Mouse (Mus musculus): Measurements from ENCODE around the gene Tnni2. TPM values are rescaled to one million over a fixed set of nuclear protein-coding genes. Genes with fewer than 3 reads are reported as not detected.
A peak's percentile ranks its signal among the peaks of the same experiment; 100 is the strongest.

Gene Tnni2
- polyA plus RNA-seq, 1 experiment, result 1.7 TPM

DNA sequence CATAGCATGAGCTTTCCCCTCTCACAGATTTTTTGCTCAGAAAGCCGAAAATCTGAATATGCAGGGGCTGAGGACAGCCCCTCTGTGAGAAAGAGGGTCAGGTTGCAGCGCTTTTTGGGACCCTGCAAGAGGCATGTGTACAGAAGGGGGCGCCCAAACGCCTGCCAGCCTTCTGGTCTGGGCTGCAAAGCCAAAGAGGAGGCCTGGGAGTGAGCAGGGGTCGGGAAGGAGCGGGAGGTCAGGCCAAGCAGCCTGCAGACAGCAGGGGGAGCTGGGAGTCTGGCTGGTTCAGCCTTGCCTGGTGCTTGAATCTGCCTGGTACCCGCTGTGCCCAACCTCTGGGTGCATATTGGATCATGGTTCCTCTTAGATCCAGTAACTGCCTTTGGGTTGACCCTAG is 13.4 kb upstream of the Tnni2 start:
- DNase-seq (ENCODE audit: extremely low spot score in 1 of 2, low spot score in 1 of 2), result no peak

DNA sequence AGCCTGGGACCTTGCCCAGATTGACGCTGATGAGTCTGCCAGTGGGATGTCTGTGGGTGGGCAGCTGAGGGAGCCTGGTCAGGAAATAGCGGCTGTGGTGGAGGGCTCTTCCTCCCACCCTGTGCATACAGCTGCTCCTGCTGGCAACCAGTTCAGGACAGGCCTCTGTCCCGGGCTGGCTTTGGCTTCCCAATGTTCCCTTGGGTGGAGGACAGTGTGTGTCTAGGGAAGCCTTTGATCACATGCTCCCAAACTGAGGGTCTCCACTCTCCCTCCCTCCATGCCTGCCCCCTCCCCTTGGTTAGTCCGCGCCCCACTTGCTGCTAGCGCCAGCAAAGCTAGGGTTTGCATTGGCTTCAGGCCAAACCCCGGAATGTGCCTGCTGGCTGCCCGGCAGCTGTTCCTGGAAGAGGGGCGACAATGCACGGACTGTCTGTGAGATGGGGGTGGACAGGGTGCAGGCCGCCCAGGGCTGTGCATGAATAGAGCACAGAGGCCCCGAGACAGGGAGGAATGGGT is 11.4 kb upstream of the Tnni2 start:
- DNase-seq (ENCODE audit: extremely low spot score in 1 of 2, low spot score in 1 of 2), result peak in 1 of 2 experiments; percentile 29

DNA sequence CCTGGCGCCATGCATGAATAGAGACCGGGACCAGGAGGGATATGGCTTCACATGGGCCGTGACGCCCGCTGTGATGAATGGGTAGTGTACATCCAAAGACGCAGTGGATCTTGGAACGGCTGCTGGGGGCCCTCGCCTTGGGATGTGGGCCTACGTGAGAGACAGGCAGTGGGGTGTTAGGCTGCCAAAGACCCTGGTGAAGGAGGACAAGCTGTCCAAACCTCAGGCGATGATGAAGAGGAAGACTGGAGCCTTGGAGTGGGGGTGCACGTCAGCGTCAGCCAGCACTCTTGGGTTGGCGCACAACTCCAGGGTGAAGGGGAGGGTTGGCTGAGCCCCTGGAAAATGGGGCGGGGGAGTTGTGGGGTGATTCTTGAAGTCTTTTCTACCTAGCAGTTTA is 10.5 kb upstream of the Tnni2 start:
- no peak for DNase-seq (ENCODE audit: extremely low spot score in 1 of 2, low spot score in 1 of 2)

GRCm38 (mm10) chr7:142433623-142434022 is 8.0 kb upstream of the Tnni2 start:
- DNase-seq (ENCODE audit: extremely low spot score in 1 of 2, low spot score in 1 of 2), result no peak

GRCm38 (mm10) chr7:142434137-142434865 is 7.3 kb upstream of the Tnni2 start, which contains the start of gene Syt8:
TSS of gene Syt8 (plus strand) at chr7:142434850.
- DNase-seq (ENCODE audit: extremely low spot score in 1 of 2, low spot score in 1 of 2), result no peak

- DNase-seq (ENCODE audit: extremely low spot score in 1 of 2, low spot score in 1 of 2), result peak in 1 of 2 experiments; percentile 93
Measured at GRCm38 (mm10) chr7:142435524-142435923, 6.1 kb upstream of the Tnni2 start.

- no peak for DNase-seq (ENCODE audit: extremely low spot score in 1 of 2, low spot score in 1 of 2)
Measured at GRCm38 (mm10) chr7:142437324-142437723, 4.3 kb upstream of the Tnni2 start.

- DNase-seq (ENCODE audit: extremely low spot score in 1 of 2, low spot score in 1 of 2), result no peak
Measured at GRCm38 (mm10) chr7:142439966-142440365, 1.6 kb upstream of the Tnni2 start.

- peak in 1 of 2 experiments; percentile 62 for DNase-seq (ENCODE audit: extremely low spot score in 1 of 2, low spot score in 1 of 2)
Measured at GRCm38 (mm10) chr7:142440657-142441114, 922 bp upstream of the Tnni2 start.

DNA sequence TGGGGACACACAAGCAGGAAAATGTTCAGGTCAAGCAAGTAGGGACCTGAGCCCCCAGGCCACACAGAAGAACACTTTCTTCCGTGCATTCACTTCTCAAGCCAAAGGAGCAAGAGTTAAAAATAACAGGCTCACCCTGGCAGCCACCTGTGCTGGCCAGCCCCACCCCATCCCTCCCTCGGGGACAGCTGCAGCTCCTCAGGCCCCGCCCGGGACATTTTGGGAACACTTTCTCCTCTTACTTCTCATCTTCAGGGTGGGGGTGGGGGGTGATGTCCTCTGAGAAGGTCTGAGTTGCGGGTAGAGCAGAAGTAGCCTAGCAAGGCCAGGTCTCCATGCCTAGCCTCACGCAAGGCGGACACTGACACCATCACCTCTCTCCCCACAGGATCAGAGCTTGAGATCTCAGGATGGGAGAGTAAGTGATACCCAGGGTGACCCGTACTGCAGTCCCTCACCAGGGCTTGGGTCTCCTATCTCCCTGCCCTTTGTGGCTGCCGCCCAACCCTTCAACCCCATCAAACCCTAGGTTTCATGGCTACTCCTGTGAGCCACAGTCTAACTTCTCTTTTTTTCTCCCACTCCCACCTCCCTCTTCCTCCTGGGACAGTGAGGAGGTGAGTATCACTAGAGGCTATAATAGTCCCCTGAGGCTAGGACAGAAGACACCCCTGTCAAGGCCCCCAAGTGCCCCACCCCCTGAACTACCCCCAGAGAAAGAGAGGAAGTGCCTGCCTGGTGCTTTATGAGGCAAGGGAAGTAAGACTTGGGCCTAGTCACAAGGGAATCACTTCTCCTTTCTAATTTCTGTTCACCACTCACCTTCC is 686 bp downstream of the Tnni2 start:
- no peak for DNase-seq (ENCODE audit: extremely low spot score in 1 of 2, low spot score in 1 of 2)

- no peak for DNase-seq (ENCODE audit: extremely low spot score in 1 of 2, low spot score in 1 of 2)
Measured at GRCm38 (mm10) chr7:142442908-142443420, 1.4 kb downstream of the Tnni2 start.

GRCm38 (mm10) chr7:142443474-142443873 is 1.9 kb downstream of the Tnni2 start:
- DNase-seq (ENCODE audit: extremely low spot score in 1 of 2, low spot score in 1 of 2), result no peak

GRCm38 (mm10) chr7:142444171-142444570 is 2.6 kb downstream of the Tnni2 start:
- DNase-seq (ENCODE audit: extremely low spot score in 1 of 2, low spot score in 1 of 2), result no peak

DNA sequence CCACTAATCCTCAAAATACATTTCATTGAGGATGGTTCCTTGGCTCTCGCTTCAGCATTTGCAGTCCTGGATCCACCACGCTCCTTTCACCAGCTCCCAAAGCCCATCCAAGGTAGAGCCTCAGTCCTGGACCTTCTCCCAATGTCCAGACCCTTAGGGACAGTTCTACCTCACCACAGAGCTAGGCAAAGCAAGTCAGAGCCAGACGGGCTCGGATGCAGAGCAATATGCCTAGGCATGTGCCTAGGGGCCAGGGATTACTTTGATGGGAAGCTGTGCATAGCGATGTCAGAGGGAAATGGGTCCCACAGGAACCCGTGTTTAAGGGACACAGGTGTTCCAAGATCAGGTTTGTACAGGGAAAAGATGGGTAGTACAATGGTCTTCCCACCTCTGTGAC is 3.7 kb downstream of the Tnni2 start:
- no peak for DNase-seq (ENCODE audit: extremely low spot score in 1 of 2, low spot score in 1 of 2)

DNA sequence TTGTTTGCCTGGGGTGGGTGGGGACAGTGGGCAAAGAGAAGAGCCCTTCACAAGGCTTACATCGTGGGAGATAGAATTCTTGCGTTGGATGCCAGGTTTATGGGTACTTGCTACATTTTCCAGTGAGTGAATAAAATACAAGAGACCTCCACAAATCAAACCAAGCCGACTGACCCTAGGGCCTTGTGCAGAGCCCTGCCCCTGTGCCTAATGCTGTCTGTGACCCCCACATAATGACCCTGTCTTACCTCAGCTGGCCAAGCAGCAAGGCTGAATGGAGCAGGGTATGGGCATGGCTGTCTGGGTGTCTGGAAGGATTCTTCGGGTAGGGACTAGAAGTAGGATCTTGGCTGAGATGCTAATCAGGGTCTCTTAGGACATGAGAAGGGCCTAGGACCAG is 4.7 kb downstream of the Tnni2 start:
- DNase-seq (ENCODE audit: extremely low spot score in 1 of 2, low spot score in 1 of 2), result no peak

DNA sequence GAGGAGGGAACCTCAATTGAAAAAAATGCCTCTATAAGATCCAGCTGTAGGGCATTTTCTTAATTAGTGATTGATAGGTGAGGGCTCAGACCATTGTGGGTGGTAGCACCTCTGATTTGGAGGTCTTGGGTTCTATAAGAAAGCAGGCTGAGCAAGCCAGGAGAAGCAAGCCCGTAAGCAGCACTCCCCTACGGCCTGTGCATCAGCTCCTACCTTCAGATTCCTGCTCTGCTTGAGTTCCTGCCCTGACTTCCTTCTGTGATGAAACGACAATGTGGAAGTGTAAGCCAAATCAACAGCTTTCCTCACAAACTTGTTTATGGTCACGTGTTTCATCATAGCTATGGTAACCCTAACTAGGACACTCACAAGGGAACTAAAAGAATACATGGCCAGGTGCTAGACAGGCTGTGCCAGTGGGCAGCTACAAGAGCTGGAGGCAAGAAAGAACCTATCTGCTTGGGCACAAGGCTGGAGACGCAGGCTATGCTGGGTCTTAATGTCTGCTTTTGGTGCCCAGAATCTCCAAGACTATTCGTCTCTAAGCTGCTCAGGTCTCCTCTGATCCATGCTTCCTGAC is 7.5 kb downstream of the Tnni2 start:
- DNase-seq (ENCODE audit: extremely low spot score in 1 of 2, low spot score in 1 of 2), result no peak

DNA sequence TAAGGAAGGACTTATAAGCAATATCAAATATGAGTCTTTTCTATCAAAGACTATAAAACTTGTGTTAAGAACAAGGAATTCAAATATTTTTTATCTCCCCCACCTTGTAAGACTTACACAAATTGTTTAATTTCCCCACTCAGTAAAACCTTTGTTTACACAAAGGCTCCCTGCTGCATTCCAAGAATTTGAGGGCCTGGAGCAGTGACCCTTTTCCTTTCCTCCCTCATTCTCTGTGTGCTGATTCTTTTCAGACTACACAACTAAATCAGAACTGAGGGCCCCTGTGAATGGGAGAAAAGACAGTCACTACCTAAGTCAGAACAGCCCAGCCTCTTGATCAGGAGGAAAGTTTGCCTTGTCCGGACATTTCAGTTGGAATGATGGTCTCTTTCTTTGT is 13.1 kb downstream of the Tnni2 start:
- DNase-seq (ENCODE audit: extremely low spot score in 1 of 2, low spot score in 1 of 2), result no peak

- no peak for DNase-seq (ENCODE audit: extremely low spot score in 1 of 2, low spot score in 1 of 2)
Measured at GRCm38 (mm10) chr7:142455251-142455650, 13.6 kb downstream of the Tnni2 start.

GRCm38 (mm10) chr7:142456806-142457205 is 15.2 kb downstream of the Tnni2 start:
- DNase-seq (ENCODE audit: extremely low spot score in 1 of 2, low spot score in 1 of 2), result no peak

GRCm38 (mm10) chr7:142457227-142457811 is 15.7 kb downstream of the Tnni2 start:
- peak in 1 of 2 experiments; percentile 36 for DNase-seq (ENCODE audit: extremely low spot score in 1 of 2, low spot score in 1 of 2)

All from frontal cortex, adult 2 months (tissue).